Mouse (Mus musculus): ENCODE results near the gene Atg9b. TPM values are rescaled to one million over a fixed set of nuclear protein-coding genes. Genes with fewer than 3 reads are reported as not detected.

Gene Atg9b
- polyA plus RNA-seq (2014; fragmentation: Nextera tagmentation; extraction: Ambion mirVana): 0.75 and 1.0 TPM in 2 replicates

DNA sequence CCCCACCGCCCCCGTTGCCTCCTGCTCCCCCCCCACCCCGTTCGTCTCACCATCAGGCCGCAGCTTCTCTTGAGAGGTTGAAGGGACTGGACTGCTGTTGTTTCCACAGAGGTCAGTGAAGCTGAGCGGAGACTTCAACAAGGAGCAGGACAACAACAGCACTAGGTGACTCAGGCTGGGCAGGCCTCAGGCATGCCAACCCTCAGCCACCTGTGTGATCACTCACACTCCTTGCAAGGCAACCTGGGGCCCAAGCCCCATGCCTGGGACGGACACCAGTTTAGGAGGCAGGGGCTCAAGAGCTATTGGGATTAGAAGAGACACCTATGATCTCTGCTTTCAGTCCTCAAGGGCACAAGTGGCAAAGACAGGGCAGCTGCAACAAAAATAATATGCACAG lies at the start of gene Atg9b:
TSS of gene Atg9b (minus strand) at position 280 of the 400 bp plus-strand sequence.
- Histone ChIP-seq H3K36me3 (ENCODE audit: control insufficient read depth, insufficient read depth, low read length) (0 out of 2 replicates have a peak, but pooled peaks cover 3% of the 10 kb centered on the region), H3K27me3 (replicated peaks; ENCODE audit: control insufficient read depth, insufficient read depth, low read length) (peaks cover 28% of the 10 kb centered on the region), H3K4me1 (replicated peaks; ENCODE audit: control insufficient read depth, insufficient read depth, low read length) (peaks cover 27% of the 10 kb centered on the region), H3K4me2 (no peak within 1 kb of the TSS), H3K9me3 (ENCODE audit: control insufficient read depth, low read length) (no peaks in the 10 kb centered on the region), H3K4me3 (ENCODE audit: low read depth, low read length) (no peak within 1 kb of the TSS), H3K27ac (ENCODE audit: low read depth, low read length) (no peak within 1 kb of the TSS), H3K9ac (ENCODE audit: low read depth, low read length) (no peak within 1 kb of the TSS)
- ATAC-seq (replicated peaks; ENCODE audit: low FRiP score) (no peak), DNase-seq (ENCODE audit: low spot score) (no peak)
- WGBS: 91% methylated on average over 7 of the region's 7 CpGs

DNA sequence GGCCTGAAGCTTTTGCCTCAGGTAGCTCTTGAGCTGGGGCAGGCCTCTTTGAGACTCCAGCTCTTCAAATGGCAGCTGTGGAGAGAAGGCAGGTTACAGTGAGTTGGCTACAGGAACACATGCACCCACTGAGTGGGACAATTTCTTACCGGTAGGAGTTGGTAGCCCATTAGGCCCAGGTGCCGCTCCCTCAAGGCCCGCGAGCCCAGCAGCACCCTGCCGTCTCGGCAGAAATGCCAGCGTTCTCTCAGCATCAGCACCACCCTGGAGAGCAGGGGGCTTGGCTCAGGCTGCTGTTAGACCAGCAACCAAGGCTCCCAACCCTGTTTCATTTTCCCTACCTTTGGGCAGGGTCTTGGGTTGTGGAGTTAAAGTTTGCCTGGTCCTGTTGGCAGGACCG lies 49.2 kb upstream of the Atg9b start:
- Histone ChIP-seq H3K27ac (ENCODE audit: low read depth, low read length) (no peak overlapping the region), H3K9ac (ENCODE audit: low read depth, low read length) (no peak overlapping the region), H3K27me3 (replicated peaks; ENCODE audit: control insufficient read depth, insufficient read depth, low read length) (no peaks in the 10 kb centered on the region), H3K4me2 (no peak overlapping the region), H3K4me3 (ENCODE audit: low read depth, low read length) (no peak overlapping the region), H3K4me1 (replicated peaks; ENCODE audit: control insufficient read depth, insufficient read depth, low read length) (peaks cover 10% of the 10 kb centered on the region), H3K36me3 (ENCODE audit: control insufficient read depth, insufficient read depth, low read length) (peaks cover 26% of the 10 kb centered on the region; the same call in 1 of the 2 replicates), H3K9me3 (ENCODE audit: control insufficient read depth, low read length) (no peaks in the 10 kb centered on the region)
- DNase-seq (ENCODE audit: low spot score) (no peak), ATAC-seq (replicated peaks; ENCODE audit: low FRiP score) (no peak)
- WGBS: 93% methylated on average over 8 of the region's 8 CpGs

DNA sequence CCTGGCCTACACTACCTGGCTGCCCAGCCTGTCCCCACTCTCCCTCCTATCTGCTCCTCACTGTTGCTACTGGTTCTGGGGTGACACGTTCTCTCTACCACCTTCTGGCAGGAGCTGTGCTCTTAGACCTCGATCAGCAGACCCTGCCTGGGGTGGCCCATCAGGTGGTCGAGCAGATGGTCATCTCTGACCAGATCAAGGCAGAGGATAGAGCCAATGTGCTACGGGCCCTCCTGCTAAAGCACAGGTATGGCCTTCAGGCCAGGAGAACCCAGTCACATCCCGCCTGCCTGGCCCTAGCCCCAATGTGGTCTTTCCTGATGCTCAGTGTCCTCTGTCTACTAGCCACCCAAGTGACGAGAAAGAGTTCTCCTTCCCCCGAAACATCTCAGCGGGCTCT lies 42.0 kb upstream of the Atg9b start:
- Histone ChIP-seq H3K27me3 (replicated peaks; ENCODE audit: control insufficient read depth, insufficient read depth, low read length) (no peaks in the 10 kb centered on the region), H3K9me3 (ENCODE audit: control insufficient read depth, low read length) (no peaks in the 10 kb centered on the region), H3K4me3 (ENCODE audit: low read depth, low read length) (no peak overlapping the region), H3K4me2 (no peak overlapping the region), H3K4me1 (replicated peaks; ENCODE audit: control insufficient read depth, insufficient read depth, low read length) (peaks cover under 1% of the 10 kb centered on the region; the same call in 1 of the 2 replicates), H3K27ac (ENCODE audit: low read depth, low read length) (no peak overlapping the region), H3K9ac (ENCODE audit: low read depth, low read length) (no peak overlapping the region), H3K36me3 (ENCODE audit: control insufficient read depth, insufficient read depth, low read length) (peaks cover 33% of the 10 kb centered on the region)
- 82% methylated on average over 8 of the region's 8 CpGs for WGBS
- ATAC-seq (replicated peaks; ENCODE audit: low FRiP score): no peak
- no peak for DNase-seq (ENCODE audit: low spot score)

DNA sequence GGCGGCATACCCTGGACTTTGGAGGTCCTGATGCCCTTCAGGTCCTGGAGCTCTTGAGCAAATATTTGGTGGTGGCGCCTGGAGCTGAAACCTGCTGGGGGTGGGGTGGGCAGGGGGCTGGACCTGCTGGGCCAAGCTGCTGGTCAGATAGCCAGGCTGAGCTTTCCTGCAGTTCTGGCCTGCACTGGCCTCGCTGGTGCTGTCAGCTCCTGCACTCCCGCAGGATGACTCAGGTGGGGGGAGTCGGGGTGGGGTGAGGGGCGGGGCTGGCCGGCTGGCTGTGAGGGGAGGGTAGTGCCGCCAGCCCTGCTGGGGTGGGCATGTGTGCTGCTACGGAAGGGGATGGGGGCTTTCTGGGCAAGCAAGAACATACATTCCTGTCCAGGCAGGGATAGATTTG lies 36.7 kb upstream of the Atg9b start:
- WGBS: 14% methylated on average over 9 of the region's 9 CpGs
- no peak for ATAC-seq (replicated peaks; ENCODE audit: low FRiP score)
- no peaks in the 10 kb centered on the region for H3K9me3 ChIP-seq (ENCODE audit: control insufficient read depth, low read length)
- peaks cover 44% of the 10 kb centered on the region for H3K4me1 ChIP-seq (replicated peaks; ENCODE audit: control insufficient read depth, insufficient read depth, low read length)
- H3K4me3 ChIP-seq (ENCODE audit: low read depth, low read length): peak overlapping the region; percentile 29
- DNase-seq (ENCODE audit: low spot score): no peak
- no peaks in the 10 kb centered on the region for H3K27me3 ChIP-seq (replicated peaks; ENCODE audit: control insufficient read depth, insufficient read depth, low read length)
- no peak overlapping the region for H3K9ac ChIP-seq (ENCODE audit: low read depth, low read length)
- peaks cover 21% of the 10 kb centered on the region for H3K36me3 ChIP-seq (ENCODE audit: control insufficient read depth, insufficient read depth, low read length)
- peak overlapping the region; percentile 90 for H3K4me2 ChIP-seq
- no peak overlapping the region; the same call in 1 of the 2 replicates for H3K27ac ChIP-seq (ENCODE audit: low read depth, low read length)

DNA sequence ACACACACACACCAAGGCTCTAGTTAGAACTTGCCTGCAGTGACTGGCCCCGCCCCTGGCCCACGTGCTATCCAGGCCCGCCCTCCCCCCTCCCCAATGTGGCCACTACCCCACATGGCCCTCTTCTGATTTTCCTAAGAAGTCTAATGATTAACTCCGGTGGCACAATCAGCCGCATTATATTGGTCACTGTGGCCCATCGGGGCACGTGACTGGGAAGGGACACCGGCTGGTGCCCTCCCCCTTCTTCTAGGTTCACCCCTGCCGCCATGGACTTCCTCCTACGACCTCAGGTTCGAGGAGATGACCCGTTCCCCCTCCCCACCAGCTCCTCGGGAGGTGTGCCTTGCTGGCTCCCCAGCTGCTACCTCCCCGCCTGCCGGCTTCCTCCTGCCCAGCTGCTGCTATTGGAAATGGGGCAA lies 36.0 kb upstream of the Atg9b start:
- Histone ChIP-seq H3K4me1 (replicated peaks; ENCODE audit: control insufficient read depth, insufficient read depth, low read length) (peaks cover 44% of the 10 kb centered on the region), H3K9me3 (ENCODE audit: control insufficient read depth, low read length) (no peaks in the 10 kb centered on the region), H3K4me2 (peak overlapping the region; percentile 90), H3K27me3 (replicated peaks; ENCODE audit: control insufficient read depth, insufficient read depth, low read length) (no peaks in the 10 kb centered on the region), H3K9ac (ENCODE audit: low read depth, low read length) (no peak overlapping the region), H3K4me3 (ENCODE audit: low read depth, low read length) (peak overlapping the region; percentile 29), H3K36me3 (ENCODE audit: control insufficient read depth, insufficient read depth, low read length) (peaks cover 18% of the 10 kb centered on the region), H3K27ac (ENCODE audit: low read depth, low read length) (no peak overlapping the region)
- DNase-seq (ENCODE audit: low spot score) (peak; percentile 58), ATAC-seq (replicated peaks; ENCODE audit: low FRiP score) (no peak)
- WGBS: 4% methylated on average over 15 of the region's 15 CpGs

DNA sequence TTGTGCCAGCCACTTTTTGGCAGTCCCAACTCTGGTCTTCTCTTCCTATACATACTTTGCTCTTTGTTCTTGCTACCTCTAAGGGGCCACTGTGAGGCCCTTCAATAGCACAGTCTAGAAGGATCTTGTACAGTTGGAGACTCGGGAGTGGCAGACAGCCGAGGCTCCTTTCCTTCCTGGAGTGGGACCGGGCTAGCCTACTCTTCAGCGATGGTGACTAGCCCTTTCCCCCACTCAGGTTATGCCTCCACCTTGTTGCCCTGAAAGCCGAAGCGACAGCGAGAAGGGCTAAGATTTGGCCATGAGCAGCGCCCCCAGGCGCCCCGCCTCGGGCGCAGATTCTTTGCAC lies 35.3 kb upstream of the Atg9b start:
- Histone ChIP-seq H3K27me3 (replicated peaks; ENCODE audit: control insufficient read depth, insufficient read depth, low read length) (no peaks in the 10 kb centered on the region), H3K4me3 (ENCODE audit: low read depth, low read length) (no peak overlapping the region), H3K27ac (ENCODE audit: low read depth, low read length) (no peak overlapping the region), H3K36me3 (ENCODE audit: control insufficient read depth, insufficient read depth, low read length) (peaks cover 15% of the 10 kb centered on the region), H3K4me1 (replicated peaks; ENCODE audit: control insufficient read depth, insufficient read depth, low read length) (peaks cover 50% of the 10 kb centered on the region), H3K4me2 (peak overlapping the region; percentile 90), H3K9me3 (ENCODE audit: control insufficient read depth, low read length) (no peaks in the 10 kb centered on the region), H3K9ac (ENCODE audit: low read depth, low read length) (no peak overlapping the region)
- no peak for DNase-seq (ENCODE audit: low spot score)
- no peak for ATAC-seq (replicated peaks; ENCODE audit: low FRiP score)
- WGBS: 25% methylated on average over 12 of the region's 12 CpGs

DNA sequence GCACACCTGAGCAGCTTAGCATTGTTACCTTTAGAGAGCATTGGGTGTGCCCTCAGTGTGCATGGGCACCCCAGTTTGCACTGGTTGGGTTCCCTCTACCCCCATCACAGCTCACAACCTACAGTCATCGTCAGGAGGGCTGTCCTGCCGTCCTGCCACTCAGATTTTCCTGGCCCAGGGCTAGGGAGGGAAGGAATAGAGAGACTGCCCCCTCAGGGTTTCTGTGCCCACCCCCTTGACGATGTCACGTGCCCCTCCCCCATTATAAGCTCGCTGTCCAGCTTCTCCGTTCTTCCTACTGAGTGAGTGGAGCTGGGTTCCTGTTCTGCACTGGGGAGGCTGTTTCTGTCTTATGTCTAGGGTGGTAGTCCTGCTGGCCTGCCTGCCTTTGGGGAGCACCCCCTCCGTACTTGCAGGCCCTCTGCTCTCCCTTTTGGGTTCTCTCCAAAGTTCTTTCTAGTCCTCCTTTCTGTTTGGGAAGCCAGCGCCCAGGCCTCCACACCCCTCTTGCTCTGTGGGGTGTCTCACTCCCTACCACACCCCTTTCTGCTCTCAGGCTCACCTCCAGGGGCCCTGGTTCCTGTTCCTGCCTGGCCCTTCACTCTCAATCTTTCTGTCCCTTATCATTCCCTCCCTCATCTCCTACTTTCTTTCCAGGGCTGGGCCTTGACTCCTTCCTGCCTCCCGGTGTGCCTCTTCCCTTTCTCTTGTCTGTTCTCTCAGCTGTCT lies 34.8 kb upstream of the Atg9b start:
- ATAC-seq (replicated peaks; ENCODE audit: low FRiP score) (no peak), DNase-seq (ENCODE audit: low spot score) (no peak)
- Histone ChIP-seq H3K9me3 (ENCODE audit: control insufficient read depth, low read length) (no peaks in the 10 kb centered on the region), H3K4me2 (peak overlapping the region; percentile 90), H3K9ac (ENCODE audit: low read depth, low read length) (0 out of 2 replicates have a peak overlapping the region, but pooled peaks have one; percentile 89), H3K4me3 (ENCODE audit: low read depth, low read length) (peak overlapping the region; percentile 77), H3K27me3 (replicated peaks; ENCODE audit: control insufficient read depth, insufficient read depth, low read length) (no peaks in the 10 kb centered on the region), H3K27ac (ENCODE audit: low read depth, low read length) (no peak overlapping the region), H3K36me3 (ENCODE audit: control insufficient read depth, insufficient read depth, low read length) (peaks cover 13% of the 10 kb centered on the region), H3K4me1 (replicated peaks; ENCODE audit: control insufficient read depth, insufficient read depth, low read length) (peaks cover 50% of the 10 kb centered on the region)
- 11% methylated on average over 9 of the region's 9 CpGs for WGBS

DNA sequence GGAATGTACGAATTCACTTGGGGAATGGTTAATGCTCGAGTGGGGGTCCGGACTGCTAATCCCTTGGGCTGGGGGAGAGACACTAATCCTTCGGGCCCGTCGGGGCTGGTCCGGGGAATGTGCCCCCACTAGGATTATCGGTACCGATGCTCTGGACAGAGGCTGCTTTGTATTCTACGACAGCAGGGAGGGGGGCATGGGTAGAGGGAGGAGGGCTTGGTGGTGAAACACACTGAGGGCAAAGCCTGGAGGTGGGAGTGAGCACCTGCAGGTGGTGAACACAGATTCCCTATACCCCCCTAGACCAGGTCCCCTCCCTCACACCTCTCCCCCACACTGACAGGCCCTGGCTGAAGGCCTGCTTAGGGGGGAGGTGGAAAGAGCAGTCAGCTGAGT lies 34.1 kb upstream of the Atg9b start:
- H3K4me1 ChIP-seq (replicated peaks; ENCODE audit: control insufficient read depth, insufficient read depth, low read length): peaks cover 50% of the 10 kb centered on the region
- WGBS: 5% methylated on average over 10 of the region's 10 CpGs

More for the DNA sequence above, 34.1 kb upstream of the Atg9b start:
- ATAC-seq (replicated peaks; ENCODE audit: low FRiP score) (no peak), DNase-seq (ENCODE audit: low spot score) (no peak)
- Histone ChIP-seq H3K9me3 (ENCODE audit: control insufficient read depth, low read length) (no peaks in the 10 kb centered on the region), H3K9ac (ENCODE audit: low read depth, low read length) (peak overlapping the region; percentile 89), H3K27ac (ENCODE audit: low read depth, low read length) (peak overlapping the region; percentile 92), H3K4me3 (ENCODE audit: low read depth, low read length) (peak overlapping the region; percentile 77), H3K36me3 (ENCODE audit: control insufficient read depth, insufficient read depth, low read length) (peaks cover 8% of the 10 kb centered on the region), H3K4me2 (peak overlapping the region; percentile 90), H3K27me3 (replicated peaks; ENCODE audit: control insufficient read depth, insufficient read depth, low read length) (no peaks in the 10 kb centered on the region)
